In the genomic region with DNA sequence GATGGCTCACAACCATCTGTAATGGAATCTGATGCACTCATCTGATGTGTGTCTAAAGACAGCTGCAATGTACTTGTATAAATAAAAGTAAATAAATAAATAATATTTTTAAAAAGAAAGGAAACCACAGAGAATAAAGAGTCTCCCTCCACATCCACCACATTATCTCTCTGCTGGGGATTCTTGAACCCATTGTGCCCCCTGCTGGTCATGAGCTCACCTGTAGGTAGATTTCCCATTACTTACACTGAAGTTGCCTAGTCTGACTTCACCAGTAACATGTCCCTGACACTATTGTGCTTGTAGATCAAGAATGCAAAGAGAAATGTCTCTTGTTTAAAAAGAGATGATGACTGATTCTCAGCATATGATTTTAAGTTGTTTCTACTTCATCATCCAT, we compare ENCODE assay signal across 7 mouse cellular contexts.
DNase-seq lines count a peak whose midpoint lies in the region; ATAC-seq lines count a peak whose summit lies in the region.

No protein-coding gene starts in this region.

- DNase-seq in CD8-positive naive resting alpha-beta T cell, adult 2 months (ENCODE audit: low read depth in 2 of 2, low spot score in 2 of 2): peak; percentile 27 to 59
- DNase-seq in adrenal gland, adult 2 months: peak; percentile 52
- DNase-seq in kidney, postnatal 10 days: peak; percentile 8
- DNase-seq in spleen, postnatal 36 days (ENCODE audit: low spot score in 2 of 2): peak; percentile 7 to 8
- DNase-seq in thymus, postnatal 14 days: peak; percentile 69

- ATAC-seq in common myeloid progenitor, adult 5-6 weeks (replicated peaks; ENCODE audit: low read depth, poor library complexity, severe bottlenecking): peak; percentile 97
- ATAC-seq in megakaryocyte progenitor cell, adult 5-6 weeks (replicated peaks; ENCODE audit: poor library complexity): peak; percentile 88

Comparison
In these comparisons a context has a peak if more than half of its experiments do, and no peak if none do; other contexts are left out.
1. Peak in every context shown above with its lines: DNase-seq and ATAC-seq.
2. DNase-seq: peak in every context shown above with its lines; median percentile 69 in thymus, postnatal 14 days; 52 in adrenal gland, adult 2 months; 43 in CD8-positive naive resting alpha-beta T cell, adult 2 months; 8 in kidney, postnatal 10 days; 8 in spleen, postnatal 36 days.